Mouse (Mus musculus) myocyte (in vitro differentiated cells): Measurements from ENCODE around the gene Ocm.

Source experiments
- E2F4 ChIP-seq: IDR thresholded peaks from one replicate; pipeline ENCODE4 v1.6.1; 2011; ENCODE audit warnings: mild to moderate bottlenecking, control low read depth, moderate library complexity; ENCODE audit not compliant: insufficient read depth
- MAX ChIP-seq: IDR thresholded peaks from one replicate; pipeline ENCODE4 v1.6.1; 2011; ENCODE audit warnings: low read depth, mild to moderate bottlenecking, control low read depth
- MYOD1 ChIP-seq, 3 experiments: IDR thresholded peaks; one replicate each; pipeline ENCODE4 v1.6.1; 2011; ENCODE audit warnings: control low read depth in 2 of 3, low read depth in 2 of 3, mild to moderate bottlenecking in 2 of 3, moderate library complexity in 1 of 3; ENCODE audit not compliant: insufficient read length in 2 of 3, control insufficient read depth in 1 of 3
- POLR2A ChIP-seq: IDR thresholded peaks from one replicate; pipeline ENCODE4 v1.6.1; 2011; ENCODE audit warnings: low read depth, mild to moderate bottlenecking, control low read depth, moderate library complexity; ENCODE audit not compliant: insufficient read length
- POLR2AphosphoS2 ChIP-seq: IDR thresholded peaks from one replicate; pipeline ENCODE4 v1.6.1; 2011; ENCODE audit warnings: low read depth, control low read depth; ENCODE audit not compliant: insufficient read length
- REST ChIP-seq: IDR thresholded peaks from one replicate; pipeline ENCODE4 v1.6.1; 2011; ENCODE audit warnings: mild to moderate bottlenecking, control low read depth, moderate library complexity; ENCODE audit not compliant: insufficient read depth, insufficient read length
- TCF12 ChIP-seq: IDR thresholded peaks from one replicate; pipeline ENCODE4 v1.6.1; 2011; ENCODE audit warnings: mild to moderate bottlenecking, control low read depth; ENCODE audit not compliant: poor library complexity, insufficient read depth, severe bottlenecking
- TCF3 ChIP-seq: IDR thresholded peaks from one replicate; pipeline ENCODE4 v1.6.1; 2011; ENCODE audit warnings: low read depth, control low read depth; ENCODE audit not compliant: insufficient read length
- USF1 ChIP-seq: IDR thresholded peaks from one replicate; pipeline ENCODE4 v1.6.1; 2011; ENCODE audit warnings: low read depth, mild to moderate bottlenecking, control low read depth, moderate library complexity

DNA sequence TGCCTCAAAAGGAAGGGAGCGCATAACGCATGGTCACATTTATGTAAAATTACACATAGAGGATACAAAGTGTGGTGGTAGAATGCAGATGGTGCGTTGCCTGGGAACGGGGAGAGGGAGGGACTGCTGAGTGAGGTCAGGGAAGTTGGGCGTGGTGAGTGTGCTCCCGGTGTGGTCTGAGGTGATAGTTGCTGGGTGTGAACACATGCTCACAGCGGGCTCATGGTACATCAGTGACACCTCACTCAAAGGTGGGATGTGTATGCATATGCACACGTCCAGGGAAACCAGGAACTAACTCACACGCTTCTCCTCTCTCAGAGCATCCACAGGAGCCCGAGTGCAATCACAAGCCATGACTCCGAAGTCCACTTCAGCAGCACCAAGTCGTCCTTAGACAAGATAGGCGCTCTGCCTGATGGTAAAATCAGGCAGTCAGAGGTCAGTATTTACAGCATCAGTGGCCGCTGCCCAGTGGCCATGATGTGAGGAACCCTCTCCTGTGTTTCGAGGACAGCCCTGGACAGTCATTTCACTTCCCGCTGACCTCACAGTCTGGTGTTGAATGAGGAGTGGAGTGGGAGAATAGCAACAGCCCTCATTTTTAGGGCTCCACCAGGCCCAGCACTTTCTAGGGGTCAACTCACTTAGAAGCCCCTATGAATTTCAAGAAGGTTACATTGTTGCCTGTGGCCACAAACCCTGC lies 49.6 kb downstream of the Ocm start:
- TF ChIP-seq REST = no peak
- no peak for TF ChIP-seq POLR2A
- TF ChIP-seq MYOD1 (IDR thresholded peaks at IDR 0.05; ENCODE audit: control insufficient read depth in 1 of 3, insufficient read length in 2 of 3, low read depth in 2 of 3) = no peak
- no peak for TF ChIP-seq POLR2AphosphoS2
- TF ChIP-seq TCF12 = no peak
- TF ChIP-seq E2F4 = no peak
- TF ChIP-seq USF1 = no peak
- no peak for TF ChIP-seq TCF3
- no peak for TF ChIP-seq MAX
